Mouse (Mus musculus): ENCODE measurements at regions not wholly inside any gene's neighbourhood (a gene's known extent, or its start where the extent isn't known, plus 50 kb on each side); places are given as distances from the start of the nearest gene placed in this dataset.

GRCm38 (mm10) chr16:95776610-95777363 is 74.9 kb downstream of the Ets2 start:
- no peaks in the 10 kb centered on the region for H3K9me3 ChIP-seq (ENCODE audit: control insufficient read depth, low read length)
- H3K36me3 ChIP-seq (ENCODE audit: control insufficient read depth, insufficient read depth, low read length), result no peaks in the 10 kb centered on the region
- no peak overlapping the region for H3K27ac ChIP-seq (replicated peaks in 1 of 2; ENCODE audit: control insufficient read depth in 1 of 2, insufficient read depth in 1 of 2, low read depth in 2 of 2, low read length in 2 of 2)
- H3K4me2 ChIP-seq (ENCODE audit: low read length), result no peak overlapping the region
- H3K4me1 ChIP-seq (ENCODE audit: control insufficient read depth in 2 of 2, insufficient read depth in 2 of 2, low read length in 2 of 2), result no peaks in the 10 kb centered on the region
- no peak overlapping the region for H3K4me3 ChIP-seq (ENCODE audit: control insufficient read depth in 1 of 2, insufficient read depth in 1 of 2, low read depth in 1 of 2, low read length in 2 of 2)
- 81% methylated on average over 10 of the region's 10 CpGs for WGBS
- ATAC-seq (ENCODE audit: insufficient number of reproducible peaks, insufficient read depth, low FRiP score, low read depth), result no peak
- 0 out of 2 replicates have a peak, but pooled peaks cover 4% of the 10 kb centered on the region for H3K27me3 ChIP-seq (ENCODE audit: control insufficient read depth, insufficient read depth, low read length)
- no peak overlapping the region for H3K9ac ChIP-seq (ENCODE audit: low read length)

DNA sequence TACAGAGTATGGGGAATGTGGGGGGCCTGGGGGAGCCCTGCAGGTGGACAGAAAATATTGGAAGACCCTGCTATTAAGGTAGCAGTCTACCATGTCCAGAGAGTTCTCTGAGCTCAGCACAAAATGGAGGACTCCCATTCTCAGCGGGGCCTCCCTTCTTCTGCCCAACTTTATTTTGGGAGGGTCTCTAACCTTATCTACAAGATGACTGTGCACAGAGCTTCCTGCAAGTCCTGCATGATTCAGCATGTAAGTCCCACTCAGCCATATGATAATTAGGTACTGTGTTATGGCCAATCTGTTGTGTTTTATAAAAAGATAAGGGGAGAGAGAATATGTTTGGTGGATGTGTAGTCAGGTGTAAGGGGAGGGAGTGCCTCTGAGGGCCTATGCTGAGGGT is 74.1 kb downstream of the Ets2 start:
- no peaks in the 10 kb centered on the region for H3K36me3 ChIP-seq (ENCODE audit: control insufficient read depth, insufficient read depth, low read length)
- H3K27ac ChIP-seq (replicated peaks in 1 of 2; ENCODE audit: control insufficient read depth in 1 of 2, insufficient read depth in 1 of 2, low read depth in 2 of 2, low read length in 2 of 2), result no peak overlapping the region
- no peak overlapping the region for H3K4me2 ChIP-seq (ENCODE audit: low read length)
- H3K27me3 ChIP-seq (ENCODE audit: control insufficient read depth, insufficient read depth, low read length), result 0 out of 2 replicates have a peak, but pooled peaks cover 4% of the 10 kb centered on the region
- WGBS, result 79% methylated on average over 1 of the region's 1 CpGs
- no peaks in the 10 kb centered on the region for H3K9me3 ChIP-seq (ENCODE audit: control insufficient read depth, low read length)
- peaks cover 3 to 4% of the 10 kb centered on the region in 2 experiments; a peak in 3 of 4 replicates for H3K4me1 ChIP-seq (ENCODE audit: control insufficient read depth in 2 of 2, insufficient read depth in 2 of 2, low read length in 2 of 2)
- H3K4me3 ChIP-seq (ENCODE audit: control insufficient read depth in 1 of 2, insufficient read depth in 1 of 2, low read depth in 1 of 2, low read length in 2 of 2), result no peak overlapping the region
- no peak overlapping the region for H3K9ac ChIP-seq (ENCODE audit: low read length)
- no peak for ATAC-seq (ENCODE audit: insufficient number of reproducible peaks, insufficient read depth, low FRiP score, low read depth)

- Histone ChIP-seq H3K4me1 (ENCODE audit: control insufficient read depth in 2 of 2, insufficient read depth in 2 of 2, low read length in 2 of 2) (peaks cover 9% of the 10 kb centered on the region in 2 experiments; a peak in 3 of 4 replicates), H3K4me2 (ENCODE audit: low read length) (no peak overlapping the region), H3K27ac (replicated peaks in 1 of 2; ENCODE audit: control insufficient read depth in 1 of 2, insufficient read depth in 1 of 2, low read depth in 2 of 2, low read length in 2 of 2) (no peak overlapping the region), H3K36me3 (ENCODE audit: control insufficient read depth, insufficient read depth, low read length) (no peaks in the 10 kb centered on the region), H3K9me3 (ENCODE audit: control insufficient read depth, low read length) (no peaks in the 10 kb centered on the region), H3K4me3 (ENCODE audit: control insufficient read depth in 1 of 2, insufficient read depth in 1 of 2, low read depth in 1 of 2, low read length in 2 of 2) (no peak overlapping the region), H3K27me3 (ENCODE audit: control insufficient read depth, insufficient read depth, low read length) (0 out of 2 replicates have a peak, but pooled peaks cover 4% of the 10 kb centered on the region), H3K9ac (ENCODE audit: low read length) (no peak overlapping the region)
- WGBS, result 61% methylated on average over 5 of the region's 5 CpGs
- ATAC-seq (ENCODE audit: insufficient number of reproducible peaks, insufficient read depth, low FRiP score, low read depth), result no peak
Observed at GRCm38 (mm10) chr16:95775361-95775760, 73.5 kb downstream of the Ets2 start.

GRCm38 (mm10) chr16:95773151-95773550 is 71.3 kb downstream of the Ets2 start:
- 83% methylated on average over 3 of the region's 3 CpGs for WGBS
- Histone ChIP-seq H3K9me3 (ENCODE audit: control insufficient read depth, low read length) (no peaks in the 10 kb centered on the region), H3K4me3 (ENCODE audit: control insufficient read depth in 1 of 2, insufficient read depth in 1 of 2, low read depth in 1 of 2, low read length in 2 of 2) (no peak overlapping the region), H3K36me3 (ENCODE audit: control insufficient read depth, insufficient read depth, low read length) (no peaks in the 10 kb centered on the region), H3K4me1 (ENCODE audit: control insufficient read depth in 2 of 2, insufficient read depth in 2 of 2, low read length in 2 of 2) (peaks cover 11 to 15% of the 10 kb centered on the region in 2 experiments; a peak in 3 of 4 replicates), H3K27me3 (ENCODE audit: control insufficient read depth, insufficient read depth, low read length) (0 out of 2 replicates have a peak, but pooled peaks cover 4% of the 10 kb centered on the region), H3K27ac (replicated peaks in 1 of 2; ENCODE audit: control insufficient read depth in 1 of 2, insufficient read depth in 1 of 2, low read depth in 2 of 2, low read length in 2 of 2) (no peak overlapping the region), H3K9ac (ENCODE audit: low read length) (no peak overlapping the region), H3K4me2 (ENCODE audit: low read length) (no peak overlapping the region)
- ATAC-seq (ENCODE audit: insufficient number of reproducible peaks, insufficient read depth, low FRiP score, low read depth), result no peak

All from heart, embryonic 14.5 days (tissue).